Mouse (Mus musculus): ENCODE measurements around the gene Sprr2f. TPM values are rescaled to one million over a fixed set of nuclear protein-coding genes. Genes with fewer than 3 reads are reported as not detected.

Sprr2f gene
- polyA plus RNA-seq, 1 experiment from 2014 or later: not detected

- WGBS: 64% methylated on average over 1 of the region's 1 CpGs
- no peak overlapping the region for H3K27ac ChIP-seq (ENCODE audit: low read depth, low read length)
- no peak for ATAC-seq (ENCODE audit: insufficient read depth, low FRiP score, low TSS enrichment)
- H3K4me3 ChIP-seq (ENCODE audit: low read depth, low read length): no peak overlapping the region
- no peaks in the 10 kb centered on the region for H3K36me3 ChIP-seq (ENCODE audit: control insufficient read depth, insufficient read depth, low read length)
- DNase-seq (ENCODE audit: low spot score): no peak
- no peaks in the 10 kb centered on the region for H3K9me3 ChIP-seq (ENCODE audit: control insufficient read depth, low read length)
- H3K27me3 ChIP-seq (ENCODE audit: control insufficient read depth, insufficient read depth, low read length): no peaks in the 10 kb centered on the region
- H3K9ac ChIP-seq (ENCODE audit: low read length): no peak overlapping the region
- H3K4me2 ChIP-seq (ENCODE audit: low read depth): no peak overlapping the region
- H3K4me1 ChIP-seq (ENCODE audit: control insufficient read depth, insufficient read depth, low read length): no peaks in the 10 kb centered on the region
Measured at GRCm38 (mm10) chr3:92394301-92394700, 29.3 kb downstream of the Sprr2f start.

GRCm38 (mm10) chr3:92407691-92408090 is 42.7 kb downstream of the Sprr2f start, which contains the start of gene Sprr2i:
Gene Sprr2i, plus strand, starts transcription at chr3:92407991.
- WGBS: 90% methylated on average over 2 of the region's 2 CpGs
- DNase-seq (ENCODE audit: low spot score) (no peak), ATAC-seq (ENCODE audit: insufficient read depth, low FRiP score, low TSS enrichment) (no peak)
- Histone ChIP-seq H3K9ac (ENCODE audit: low read length) (no peak within 1 kb of the TSS), H3K4me3 (ENCODE audit: low read depth, low read length) (no peak within 1 kb of the TSS), H3K27me3 (ENCODE audit: control insufficient read depth, insufficient read depth, low read length) (no peaks in the 10 kb centered on the region), H3K36me3 (ENCODE audit: control insufficient read depth, insufficient read depth, low read length) (no peaks in the 10 kb centered on the region), H3K4me2 (ENCODE audit: low read depth) (no peak within 1 kb of the TSS), H3K27ac (ENCODE audit: low read depth, low read length) (no peak within 1 kb of the TSS), H3K4me1 (ENCODE audit: control insufficient read depth, insufficient read depth, low read length) (no peaks in the 10 kb centered on the region), H3K9me3 (ENCODE audit: control insufficient read depth, low read length) (no peaks in the 10 kb centered on the region)

Other genes with a start within 250 kb of the Sprr2f start
- not detected in 2 replicates for gene Prr9, start 241.2 kb upstream of the Sprr2f start, polyA plus RNA-seq (2014; fragmentation: Nextera tagmentation; extraction: Ambion mirVana)
- not detected in 2 replicates for gene Lelp1, start 222.4 kb upstream of the Sprr2f start, polyA plus RNA-seq (2014; fragmentation: Nextera tagmentation; extraction: Ambion mirVana)
- gene Sprr2a1, start 149.4 kb upstream of the Sprr2f start, polyA plus RNA-seq (2014; fragmentation: Nextera tagmentation; extraction: Ambion mirVana): not detected in 2 replicates
- 0.89 and 2.5 TPM in 2 replicates for gene Sprr2a2, start 149.3 kb upstream of the Sprr2f start, polyA plus RNA-seq (2014; fragmentation: Nextera tagmentation; extraction: Ambion mirVana)
- gene Sprr2a3, start 79.8 kb upstream of the Sprr2f start, polyA plus RNA-seq (2014; fragmentation: Nextera tagmentation; extraction: Ambion mirVana): not detected in 2 replicates
- gene Sprr2b, start 48.6 kb upstream of the Sprr2f start, polyA plus RNA-seq (2014; fragmentation: Nextera tagmentation; extraction: Ambion mirVana): 0.54 TPM in 1 of 2 replicates, not detected in the other
- not detected in 2 replicates for gene Sprr2d, start 26.0 kb upstream of the Sprr2f start, polyA plus RNA-seq (2014; fragmentation: Nextera tagmentation; extraction: Ambion mirVana)
- gene Sprr2e, start 13.0 kb upstream of the Sprr2f start, polyA plus RNA-seq (2014; fragmentation: Nextera tagmentation; extraction: Ambion mirVana): not detected in 2 replicates
- not detected in 2 replicates for gene Sprr2h, start 20.5 kb downstream of the Sprr2f start, polyA plus RNA-seq (2014; fragmentation: Nextera tagmentation; extraction: Ambion mirVana)
- gene Sprr2i, start 42.8 kb downstream of the Sprr2f start, polyA plus RNA-seq (2014; fragmentation: Nextera tagmentation; extraction: Ambion mirVana): not detected in 2 replicates
- gene Sprr2j-ps, start 52.9 kb downstream of the Sprr2f start, polyA plus RNA-seq (2014; fragmentation: Nextera tagmentation; extraction: Ambion mirVana): not detected in 2 replicates
- gene Gm9774, start 64.2 kb downstream of the Sprr2f start, polyA plus RNA-seq (2014; fragmentation: Nextera tagmentation; extraction: Ambion mirVana): 4.9 and 8.9 TPM in 2 replicates
- not detected in 2 replicates for gene Sprr2k, start 67.4 kb downstream of the Sprr2f start, polyA plus RNA-seq (2014; fragmentation: Nextera tagmentation; extraction: Ambion mirVana)
- not detected in 2 replicates for gene Sprr1b, start 73.6 kb downstream of the Sprr2f start, polyA plus RNA-seq (2014; fragmentation: Nextera tagmentation; extraction: Ambion mirVana)
- gene Sprr3, start 93.5 kb downstream of the Sprr2f start, polyA plus RNA-seq (2014; fragmentation: Nextera tagmentation; extraction: Ambion mirVana): not detected in 2 replicates
- not detected in 2 replicates for gene Sprr1a, start 120.7 kb downstream of the Sprr2f start, polyA plus RNA-seq (2014; fragmentation: Nextera tagmentation; extraction: Ambion mirVana)
- gene Sprr4, start 135.3 kb downstream of the Sprr2f start, polyA plus RNA-seq (2014; fragmentation: Nextera tagmentation; extraction: Ambion mirVana): not detected in 2 replicates
- gene 2310046K23Rik, start 169.3 kb downstream of the Sprr2f start, polyA plus RNA-seq (2014; fragmentation: Nextera tagmentation; extraction: Ambion mirVana): not detected in 2 replicates
- not detected in 2 replicates for gene Ivl, start 208.5 kb downstream of the Sprr2f start, polyA plus RNA-seq (2014; fragmentation: Nextera tagmentation; extraction: Ambion mirVana)
- not detected in 2 replicates for gene Smcp, start 223.8 kb downstream of the Sprr2f start, polyA plus RNA-seq (2014; fragmentation: Nextera tagmentation; extraction: Ambion mirVana)
- not detected in 2 replicates for gene 2210017I01Rik, start 242.3 kb downstream of the Sprr2f start, polyA plus RNA-seq (2014; fragmentation: Nextera tagmentation; extraction: Ambion mirVana)

Measured in neural tube, embryonic 11.5 days (tissue).